Mouse (Mus musculus) hindbrain, embryonic 14.5 days (tissue): ENCODE results near the gene Zgrf1. TPM values are rescaled to one million over a fixed set of nuclear protein-coding genes. Genes with fewer than 3 reads are reported as not detected.

ENCODE experiments used
- ATAC-seq: fragments of 200-750 bp; cut with Nextera tagmentation; 2 replicates; pipeline ENCODE4 v1.8.0; 2017; ENCODE audit warnings: moderate number of reproducible peaks, mild to moderate bottlenecking, moderate TSS enrichment, moderate library complexity; ENCODE audit not compliant: low FRiP score
- DNase-seq: peaks from one replicate; pipeline ENCODE4 v3.0.0-alpha.2; 2015; ENCODE audit warnings: low spot score
- H3K27ac ChIP-seq: fragments of 300-500 bp; sonication (generic); 2 replicates; pipeline ENCODE4 v1.5.1; 2014; ENCODE audit warnings: mild to moderate bottlenecking, moderate library complexity
- H3K27me3 ChIP-seq: fragments of 300-500 bp; sonication (generic); 2 replicates; pipeline ENCODE4 v1.6.1; 2014; ENCODE audit warnings: mild to moderate bottlenecking, low read length, mixed read lengths; ENCODE audit not compliant: control insufficient read depth, insufficient read depth
- H3K36me3 ChIP-seq: fragments of 300-500 bp; sonication (generic); replicated peaks from 2 replicates; pipeline ENCODE4 v1.6.1; 2014; ENCODE audit not compliant: control insufficient read depth, insufficient read depth
- H3K4me1 ChIP-seq: fragments of 300-500 bp; sonication (generic); replicated peaks from 2 replicates; pipeline ENCODE4 v1.6.1; 2014; ENCODE audit warnings: antibody characterized with exemption, low read length, mixed read lengths; ENCODE audit not compliant: control insufficient read depth, insufficient read depth
- H3K4me2 ChIP-seq: fragments of 300-500 bp; sonication (generic); replicated peaks from 2 replicates; pipeline ENCODE4 v1.6.1; 2014; ENCODE audit warnings: mild to moderate bottlenecking, moderate library complexity
- H3K4me3 ChIP-seq: fragments of 300-500 bp; sonication (generic); replicated peaks from 2 replicates; pipeline ENCODE4 v1.5.1; 2014; ENCODE audit warnings: mild to moderate bottlenecking, low read length
- H3K9ac ChIP-seq: fragments of 300-500 bp; sonication (generic); 2 replicates; pipeline ENCODE4 v1.6.1; 2014
- H3K9me3 ChIP-seq: fragments of 300-500 bp; sonication (generic); 2 replicates; pipeline ENCODE4 v1.6.1; 2016; ENCODE audit warnings: low read length; ENCODE audit not compliant: control insufficient read depth
- WGBS: fragments of 180-500 bp; shearing (Covaris S2); extraction: QIAGEN DNeasy Blood & Tissue Kit; methylation state at CpG from one replicate; pipeline ENCODE4 v1.1.7; 2014; 5-methylcytosine and 5-hydroxymethylcytosine counted together
- polyA plus RNA-seq: library from polyadenylated mRNA; unstranded; fragments of >200 nt; fragmentation: Nextera tagmentation; extraction: Ambion mirVana; gene quantifications from 2 replicates; pipeline ENCODE4 v1.2.1, GENCODE M21; 2014

Gene Zgrf1
- 2.6 and 2.7 TPM in 2 replicates for polyA plus RNA-seq

GRCm38 (mm10) chr3:127552973-127553719 lies at the start of gene Zgrf1, which contains the start of gene Larp7:
Gene Zgrf1, plus strand, starts transcription at chr3:127553489.
Gene Larp7, minus strand, starts transcription at chr3:127553349.
- WGBS: under 1% methylated on average over 70 of the region's 73 CpGs
- Histone ChIP-seq H3K9ac (peak within 1 kb of the TSS; percentile 61), H3K36me3 (no peaks in the 10 kb centered on the region), H3K9me3 (no peaks in the 10 kb centered on the region), H3K4me3 (peak within 1 kb of the TSS; percentile 51), H3K27me3 (no peaks in the 10 kb centered on the region), H3K4me1 (peaks cover 7% of the 10 kb centered on the region), H3K4me2 (peak within 1 kb of the TSS; percentile 63), H3K27ac (peak within 1 kb of the TSS; percentile 88)
- peak; percentile 99 for ATAC-seq
- peak; percentile 100 for DNase-seq

GRCm38 (mm10) chr3:127507878-127508783 lies 45.2 kb upstream of the Zgrf1 start:
- H3K4me2 ChIP-seq: no peak overlapping the region
- no peak for DNase-seq
- H3K36me3 ChIP-seq: no peaks in the 10 kb centered on the region
- ATAC-seq: no peak
- no peak overlapping the region for H3K27ac ChIP-seq
- peaks cover 5% of the 10 kb centered on the region; the same call in 1 of the 2 replicates for H3K9me3 ChIP-seq
- H3K4me3 ChIP-seq: no peak overlapping the region
- H3K27me3 ChIP-seq: no peaks in the 10 kb centered on the region
- no peak overlapping the region for H3K9ac ChIP-seq
- 80% methylated on average over 15 of the region's 15 CpGs for WGBS
- H3K4me1 ChIP-seq: no peaks in the 10 kb centered on the region

DNA sequence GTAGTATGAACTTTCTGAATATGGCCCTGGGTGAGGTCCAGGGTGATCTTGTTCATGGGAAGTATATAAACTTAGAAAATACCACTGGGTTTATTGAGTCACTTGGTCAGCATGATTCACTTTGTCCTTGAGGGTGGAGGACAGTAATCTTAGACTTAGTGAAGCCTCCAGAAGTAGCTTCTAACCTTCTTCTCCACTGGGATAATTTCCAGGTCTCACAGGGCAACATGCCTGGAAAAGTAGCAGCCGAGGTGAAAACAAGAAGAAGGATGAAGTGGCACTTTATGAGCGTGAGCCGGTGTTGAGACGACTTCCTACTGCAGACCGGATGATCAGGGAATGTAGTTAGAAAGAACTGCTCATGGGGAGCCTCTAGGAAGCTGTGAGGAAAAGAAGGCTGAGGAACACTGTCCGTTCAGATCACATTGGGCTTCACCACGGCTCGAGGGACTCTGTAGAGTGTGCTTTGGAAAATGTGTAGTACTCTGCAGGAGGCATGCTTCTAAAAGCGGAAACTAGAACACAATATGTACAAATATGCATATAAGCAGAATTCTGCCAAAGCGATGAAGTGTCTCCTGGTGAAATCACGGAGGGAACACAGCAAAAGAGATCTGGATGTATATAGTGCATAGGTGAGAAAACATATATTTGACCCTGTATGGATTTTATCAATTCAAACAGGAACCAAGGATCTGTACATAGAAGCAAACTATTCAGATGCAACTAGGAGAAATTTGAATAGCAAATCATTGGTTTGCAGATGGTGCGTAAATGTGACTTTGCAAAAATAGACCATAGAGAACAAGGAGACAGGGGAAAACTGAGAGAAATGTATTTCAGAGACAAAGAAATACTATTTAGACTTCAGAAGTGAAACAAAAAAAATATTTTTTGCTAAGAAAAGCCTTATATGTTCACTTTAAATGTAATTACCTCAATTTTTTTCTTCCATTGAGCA lies 41.2 kb upstream of the Zgrf1 start:
- Histone ChIP-seq H3K9ac (no peak overlapping the region), H3K4me1 (no peaks in the 10 kb centered on the region), H3K27me3 (no peaks in the 10 kb centered on the region), H3K27ac (no peak overlapping the region), H3K4me2 (no peak overlapping the region), H3K36me3 (no peaks in the 10 kb centered on the region), H3K9me3 (no peaks in the 10 kb centered on the region), H3K4me3 (no peak overlapping the region)
- ATAC-seq (no peak), DNase-seq (no peak)
- 80% methylated on average over 12 of the region's 12 CpGs for WGBS

- no peaks in the 10 kb centered on the region for H3K27me3 ChIP-seq
- no peak overlapping the region for H3K4me2 ChIP-seq
- H3K4me1 ChIP-seq: no peaks in the 10 kb centered on the region
- no peaks in the 10 kb centered on the region for H3K36me3 ChIP-seq
- H3K9ac ChIP-seq: no peak overlapping the region
- H3K27ac ChIP-seq: no peak overlapping the region
- no peaks in the 10 kb centered on the region for H3K9me3 ChIP-seq
- H3K4me3 ChIP-seq: no peak overlapping the region
- no peak for DNase-seq
- no peak for ATAC-seq
- WGBS: 72% methylated on average over 15 of the region's 15 CpGs
These were observed 40.4 kb upstream of the Zgrf1 start for GRCm38 (mm10) chr3:127512794-127513335.

DNA sequence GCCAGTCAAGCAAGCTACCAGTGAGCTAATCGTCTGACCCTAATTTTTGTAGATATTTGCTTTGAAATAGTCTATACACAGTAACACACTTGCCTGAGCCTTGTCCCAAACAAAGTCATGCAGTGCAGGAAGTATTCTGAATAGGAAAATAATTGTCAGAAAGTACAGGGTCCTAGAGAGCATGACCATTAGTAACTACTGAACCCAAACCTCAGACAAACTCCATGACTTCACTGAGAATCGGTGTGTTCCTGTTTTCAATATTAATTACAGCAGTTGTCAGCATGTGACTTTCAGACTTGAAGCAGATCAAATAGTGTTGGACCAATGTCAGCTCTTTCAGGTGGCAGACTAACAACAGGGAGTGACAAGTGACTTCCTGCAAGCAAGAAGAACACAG lies 39.6 kb upstream of the Zgrf1 start:
- Histone ChIP-seq H3K27me3 (no peaks in the 10 kb centered on the region), H3K4me3 (no peak overlapping the region), H3K9ac (no peak overlapping the region), H3K27ac (no peak overlapping the region), H3K4me1 (no peaks in the 10 kb centered on the region), H3K36me3 (no peaks in the 10 kb centered on the region), H3K9me3 (no peaks in the 10 kb centered on the region), H3K4me2 (no peak overlapping the region)
- DNase-seq (no peak), ATAC-seq (no peak)
- WGBS: 91% methylated on average over 2 of the region's 2 CpGs

DNA sequence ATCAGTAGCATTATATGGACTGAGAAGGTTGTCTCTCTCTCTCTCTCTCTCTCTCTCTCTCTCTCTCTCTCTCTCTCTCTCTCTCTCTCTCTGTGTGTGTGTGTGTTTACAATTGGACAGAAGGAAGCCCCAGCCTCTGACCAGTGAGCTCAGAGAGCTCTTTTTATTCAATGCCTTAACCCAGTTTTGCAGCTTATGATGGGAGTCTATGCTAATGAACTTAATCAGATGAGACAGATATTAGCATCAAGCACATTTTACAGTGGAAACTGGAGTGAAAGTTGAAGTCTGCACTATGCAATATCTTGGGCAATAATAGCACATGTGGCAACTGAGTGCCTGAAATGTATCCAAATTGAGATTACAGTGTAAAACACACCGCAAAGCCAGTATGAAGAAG lies 38.0 kb upstream of the Zgrf1 start:
- no peak for ATAC-seq
- Histone ChIP-seq H3K9me3 (no peaks in the 10 kb centered on the region), H3K4me3 (no peak overlapping the region), H3K27me3 (no peaks in the 10 kb centered on the region), H3K4me1 (no peaks in the 10 kb centered on the region), H3K36me3 (no peaks in the 10 kb centered on the region), H3K4me2 (no peak overlapping the region), H3K9ac (no peak overlapping the region), H3K27ac (no peak overlapping the region)
- DNase-seq: no peak
- WGBS: 94% methylated on average over 1 of the region's 1 CpGs

DNA sequence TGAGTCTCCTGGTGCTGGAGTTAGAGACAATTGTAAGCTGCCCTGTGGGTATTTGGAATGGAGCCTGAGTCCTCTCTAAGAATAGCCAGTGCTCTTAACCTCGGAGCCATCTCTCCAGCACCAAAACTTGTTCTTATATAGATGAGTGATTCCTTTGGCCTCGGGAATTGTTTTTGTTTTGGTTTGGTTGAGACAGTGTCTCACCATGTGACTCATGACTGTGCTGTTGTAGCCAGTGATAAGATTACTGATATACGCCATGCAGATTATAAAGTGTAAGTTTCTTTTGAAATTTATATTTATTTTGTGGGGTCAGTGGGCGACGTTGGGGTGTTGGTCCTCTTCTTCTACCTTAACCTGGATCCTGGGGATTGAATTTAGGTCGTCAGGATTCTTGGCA lies 33.0 kb upstream of the Zgrf1 start:
- Histone ChIP-seq H3K9me3 (no peaks in the 10 kb centered on the region), H3K27me3 (no peaks in the 10 kb centered on the region), H3K4me3 (no peak overlapping the region), H3K4me2 (no peak overlapping the region), H3K36me3 (no peaks in the 10 kb centered on the region), H3K4me1 (no peaks in the 10 kb centered on the region), H3K9ac (no peak overlapping the region), H3K27ac (no peak overlapping the region)
- ATAC-seq (no peak), DNase-seq (no peak)
- WGBS: 86% methylated on average over 6 of the region's 6 CpGs

DNA sequence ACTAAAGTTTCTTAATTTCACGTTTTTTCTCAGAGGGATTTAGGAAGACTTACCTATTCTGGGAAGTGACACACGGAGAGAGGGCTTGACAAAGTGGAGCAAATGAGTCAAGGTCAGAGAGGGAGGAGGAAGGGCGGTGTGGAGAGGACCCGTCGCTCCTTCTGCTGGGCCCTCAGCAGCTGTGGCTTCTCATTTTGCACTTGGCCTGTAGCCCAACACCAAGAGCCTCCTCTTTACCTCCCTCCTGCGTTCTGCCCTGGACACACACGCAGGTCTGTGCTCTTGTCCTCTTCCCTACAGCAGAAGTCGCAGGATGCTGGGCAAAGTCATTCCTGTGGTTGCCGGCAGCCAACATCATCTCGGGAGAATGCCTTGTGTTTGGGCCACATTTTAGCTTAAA lies 32.1 kb upstream of the Zgrf1 start:
- H3K4me3 ChIP-seq: no peak overlapping the region
- H3K4me2 ChIP-seq: no peak overlapping the region
- no peak overlapping the region for H3K27ac ChIP-seq
- WGBS: 81% methylated on average over 10 of the region's 10 CpGs
- no peaks in the 10 kb centered on the region for H3K27me3 ChIP-seq
- H3K4me1 ChIP-seq: no peaks in the 10 kb centered on the region
- no peaks in the 10 kb centered on the region for H3K36me3 ChIP-seq
- ATAC-seq (no peak), DNase-seq (no peak)
- no peak overlapping the region for H3K9ac ChIP-seq
- no peaks in the 10 kb centered on the region for H3K9me3 ChIP-seq
